Mouse (Mus musculus): ENCODE data around the gene Vcp. TPM values are rescaled to one million over a fixed set of nuclear protein-coding genes. Genes with fewer than 3 reads are reported as not detected.
"Not testable (repeated sequence)": the region's sequence is repeated elsewhere in the genome, so short reads cannot be mapped to it uniquely, and the experiment has no call there.

Gene Vcp
- 100 to 1,000 TPM; 306 to 324 TPM for total RNA-seq (2021)

GRCm38 (mm10) chr4:43000141-43000986 is at the start of gene Vcp:
Gene Vcp, minus strand, starts transcription at chr4:43000507.
- DNase-seq = peak; percentile 99 to 100
- intact Hi-C loops (cut with DNase I) = not testable (repeated sequence)

GRCm38 (mm10) chr4:43047231-43047630 is 46.9 kb upstream of the Vcp start:
- intact Hi-C loops (cut with DNase I) = loop anchor here (1.0 to 2.0 kb wide), 2 partner anchors 68 to 374 kb away; no protein-coding TSS in a partner anchor
- DNase-seq = peak; percentile 87 to 90

- intact Hi-C loops (cut with DNase I) = loop anchor here (1.0 to 2.0 kb wide), 2 partner anchors 69 to 374 kb away; no protein-coding TSS in a partner anchor
- DNase-seq = no peak
Observed at GRCm38 (mm10) chr4:43046607-43047006, 46.3 kb upstream of the Vcp start.

GRCm38 (mm10) chr4:43045659-43046302 is 45.5 kb upstream of the Vcp start, which contains the start of gene Fam214b:
Gene Fam214b, minus strand, starts transcription at chr4:43046220.
- intact Hi-C loops (cut with DNase I) = loop anchor here (2.0 kb wide), 1 partner anchor 375 kb away; no protein-coding TSS in a partner anchor

GRCm38 (mm10) chr4:43045285-43045658 is 45.0 kb upstream of the Vcp start:
- DNase-seq = peak in 1 of 2 experiments; percentile 37
- intact Hi-C loops (cut with DNase I) = no loop called here

More at GRCm38 (mm10) chr4:43045659-43046302, 45.5 kb upstream of the Vcp start, which contains the start of gene Fam214b:
- peak; percentile 99 for DNase-seq

- intact Hi-C loops (cut with DNase I) = no loop called here
- peak; percentile 41 to 48 for DNase-seq
Observed at GRCm38 (mm10) chr4:43044673-43045072, 44.4 kb upstream of the Vcp start.

GRCm38 (mm10) chr4:43043644-43044357 is 43.5 kb upstream of the Vcp start:
- intact Hi-C loops (cut with DNase I) = no loop called here
- DNase-seq = peak; percentile 74 to 78

- DNase-seq = no peak
- intact Hi-C loops (cut with DNase I) = no loop called here
Observed at GRCm38 (mm10) chr4:43040881-43041547, 40.7 kb upstream of the Vcp start.

- intact Hi-C loops (cut with DNase I) = no loop called here
- peak; percentile 97 to 98 for DNase-seq
Observed at GRCm38 (mm10) chr4:43040114-43040572, 39.8 kb upstream of the Vcp start.

- intact Hi-C loops (cut with DNase I) = loop anchor here (10.0 kb wide), 1 partner anchor 525 kb away; the partner anchor contains the start of genes Creb3 and Tln1
- no peak for DNase-seq
Observed at GRCm38 (mm10) chr4:43039609-43040008, 39.3 kb upstream of the Vcp start.

GRCm38 (mm10) chr4:43038567-43039495 is 38.5 kb upstream of the Vcp start:
- intact Hi-C loops (cut with DNase I) = loop anchor here (10.0 kb wide), 1 partner anchor 526 kb away; the partner anchor contains the start of genes Creb3 and Tln1
- peak; percentile 54 to 69 for DNase-seq

GRCm38 (mm10) chr4:43037860-43038566 is 37.7 kb upstream of the Vcp start:
- no peak for DNase-seq
- intact Hi-C loops (cut with DNase I) = loop anchor here (10.0 kb wide), 1 partner anchor 527 kb away; the partner anchor contains the start of genes Creb3 and Tln1

- DNase-seq = no peak
- intact Hi-C loops (cut with DNase I) = loop anchor here (10.0 kb wide), 1 partner anchor 528 kb away; the partner anchor contains the start of genes Creb3 and Tln1
Observed at GRCm38 (mm10) chr4:43036356-43036755, 36.0 kb upstream of the Vcp start.

GRCm38 (mm10) chr4:43035851-43036250 is 35.5 kb upstream of the Vcp start:
- intact Hi-C loops (cut with DNase I) = loop anchor here (10.0 kb wide), 1 partner anchor 529 kb away; the partner anchor contains the start of genes Creb3 and Tln1
- DNase-seq = no peak

- intact Hi-C loops (cut with DNase I) = loop anchor here (10.0 kb wide), 1 partner anchor 531 kb away; the partner anchor contains the start of genes Creb3 and Tln1
- no peak for DNase-seq
Observed at GRCm38 (mm10) chr4:43033481-43033880, 33.2 kb upstream of the Vcp start.

GRCm38 (mm10) chr4:43032501-43032900 is 32.2 kb upstream of the Vcp start:
- intact Hi-C loops (cut with DNase I) = loop anchor here (10.0 kb wide), 1 partner anchor 532 kb away; the partner anchor contains the start of genes Creb3 and Tln1
- DNase-seq = no peak

- peak; percentile 94 to 96 for DNase-seq
- intact Hi-C loops (cut with DNase I) = loop anchor here (10.0 kb wide), 1 partner anchor 533 kb away; the partner anchor contains the start of genes Creb3 and Tln1
Observed at GRCm38 (mm10) chr4:43031237-43031995, 31.1 kb upstream of the Vcp start, which contains the start of gene Stoml2. Gene Stoml2, minus strand, starts transcription at chr4:43031710.
